Comparison of ENCODE assay signal across 13 mouse cellular contexts in the genomic region with DNA sequence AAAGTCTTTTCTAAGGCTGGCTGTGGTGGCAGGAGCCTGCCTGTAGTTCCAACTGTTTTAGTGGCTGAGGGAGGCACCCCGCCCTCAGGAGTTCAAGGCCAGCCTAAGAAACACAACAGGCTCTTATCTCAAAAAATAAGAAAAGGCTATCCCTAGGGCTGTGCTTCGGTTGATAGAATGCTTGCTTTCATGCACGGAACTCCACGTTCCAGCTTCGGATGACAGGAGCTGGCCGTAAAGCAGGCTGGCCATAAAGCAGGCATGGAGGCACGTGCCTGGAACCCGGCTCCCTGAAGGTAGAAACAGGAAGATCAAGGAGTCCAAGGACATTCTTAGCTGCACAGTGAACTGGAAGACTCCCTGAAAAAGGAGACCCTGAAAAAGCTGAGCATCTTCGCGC. TPM values are rescaled to one million over a fixed set of nuclear protein-coding genes. Genes with fewer than 3 reads are reported as not detected.
DNase-seq lines count a peak whose midpoint lies in the region; ATAC-seq lines count a peak whose summit lies in the region.
"Had no signal": no experiment of that assay in that cellular context is flagged by ENCODE, and none has a peak within 500 bp of the region (broad histone marks: within the 10 kb centered on the region; RNA-seq: fewer than 3 reads in every experiment).

No protein-coding gene starts in this region.

- peak overlapping the region; percentile 66; the same call in 1 of the 2 replicates for H3K27ac ChIP-seq in hindbrain, embryonic 15.5 days (replicated peaks)
- H3K27ac ChIP-seq in hindbrain, embryonic 13.5 days = no peak overlapping the region
- H3K27ac ChIP-seq in intestine, embryonic 16.5 days (ENCODE audit: low read length) = peak overlapping the region; percentile 94
- peak overlapping the region; percentile 90 for H3K27ac ChIP-seq in liver, embryonic 11.5 days (ENCODE audit: low read depth, low read length)

- H3K27me3 ChIP-seq in hindbrain, embryonic 15.5 days = no peaks in the 10 kb centered on the region
- no peaks in the 10 kb centered on the region for H3K27me3 ChIP-seq in hindbrain, embryonic 13.5 days
- H3K27me3 ChIP-seq in intestine, embryonic 16.5 days (replicated peaks; ENCODE audit: control insufficient read depth, insufficient read depth, low read length) = no peaks in the 10 kb centered on the region
- H3K27me3 ChIP-seq in liver, embryonic 11.5 days (replicated peaks; ENCODE audit: control insufficient read depth, insufficient read depth, low read length) = no peaks in the 10 kb centered on the region
- H3K27me3 ChIP-seq: embryonic facial prominence, embryonic 12.5 days had no signal

- 76% methylated on average over 10 of the region's 10 CpGs for WGBS in hindbrain, embryonic 15.5 days
- 83% methylated on average over 10 of the region's 10 CpGs for WGBS in hindbrain, embryonic 13.5 days
- 56% methylated on average over 10 of the region's 10 CpGs for WGBS in intestine, embryonic 16.5 days
- 77% methylated on average over 10 of the region's 10 CpGs for WGBS in liver, embryonic 11.5 days

- no peaks in the 10 kb centered on the region for H3K9me3 ChIP-seq in hindbrain, embryonic 15.5 days
- no peaks in the 10 kb centered on the region for H3K9me3 ChIP-seq in hindbrain, embryonic 13.5 days
- no peaks in the 10 kb centered on the region for H3K9me3 ChIP-seq in intestine, embryonic 16.5 days (ENCODE audit: control insufficient read depth, low read length)
- H3K9me3 ChIP-seq in liver, embryonic 11.5 days (ENCODE audit: control insufficient read depth, low read length) = no peaks in the 10 kb centered on the region
- H3K9me3 ChIP-seq: embryonic facial prominence, embryonic 12.5 days had no signal

- peaks cover 88% of the 10 kb centered on the region for H3K4me1 ChIP-seq in hindbrain, embryonic 15.5 days (replicated peaks)
- H3K4me1 ChIP-seq in hindbrain, embryonic 13.5 days (replicated peaks) = peaks cover 91% of the 10 kb centered on the region
- H3K4me1 ChIP-seq in intestine, embryonic 16.5 days (ENCODE audit: control insufficient read depth, insufficient read depth, low read length) = peaks cover 96% of the 10 kb centered on the region
- H3K4me1 ChIP-seq in liver, embryonic 11.5 days (replicated peaks; ENCODE audit: control insufficient read depth, insufficient read depth, low read length) = peaks cover 79% of the 10 kb centered on the region

- no peaks in the 10 kb centered on the region for H3K36me3 ChIP-seq in hindbrain, embryonic 15.5 days
- H3K36me3 ChIP-seq in hindbrain, embryonic 13.5 days = no peaks in the 10 kb centered on the region
- no peaks in the 10 kb centered on the region for H3K36me3 ChIP-seq in intestine, embryonic 16.5 days (ENCODE audit: control insufficient read depth, insufficient read depth, low read length)
- H3K36me3 ChIP-seq in liver, embryonic 11.5 days (ENCODE audit: control insufficient read depth, insufficient read depth, low read length) = no peaks in the 10 kb centered on the region

- H3K9ac ChIP-seq in hindbrain, embryonic 15.5 days = no peak overlapping the region
- no peak overlapping the region for H3K9ac ChIP-seq in hindbrain, embryonic 13.5 days
- H3K9ac ChIP-seq in intestine, embryonic 16.5 days (ENCODE audit: low read depth, low read length) = 0 out of 2 replicates have a peak overlapping the region, but pooled peaks have one; percentile 10
- H3K9ac ChIP-seq in liver, embryonic 11.5 days (ENCODE audit: low read depth, low read length) = no peak overlapping the region
- H3K9ac ChIP-seq: embryonic facial prominence, embryonic 12.5 days had no signal

- no peak overlapping the region for H3K4me3 ChIP-seq in hindbrain, embryonic 15.5 days
- H3K4me3 ChIP-seq in hindbrain, embryonic 13.5 days = no peak overlapping the region
- H3K4me3 ChIP-seq in intestine, embryonic 16.5 days (ENCODE audit: low read length) = no peak overlapping the region
- no peak overlapping the region for H3K4me3 ChIP-seq in liver, embryonic 11.5 days (ENCODE audit: low read depth, low read length)
- H3K4me3 ChIP-seq: embryonic facial prominence, embryonic 12.5 days had no signal

- no peak for ATAC-seq in hindbrain, embryonic 15.5 days (ENCODE audit: low FRiP score, low read depth)
- no peak for ATAC-seq in hindbrain, embryonic 13.5 days (ENCODE audit: low FRiP score)
- ATAC-seq in intestine, embryonic 16.5 days = no peak
- no peak for ATAC-seq in liver, embryonic 11.5 days (replicated peaks; ENCODE audit: low FRiP score)
- ATAC-seq in CD4-positive, CD25-positive, alpha-beta regulatory T cell, adult 4 months = no peak

- peak; percentile 11 for DNase-seq in cerebellum, adult 8-10 months
- DNase-seq in cerebellum, postnatal 10 days = no peak
- DNase-seq in liver, embryonic 11.5 days (ENCODE audit: low spot score) = no peak
- DNase-seq in urinary bladder, postnatal 4 days (ENCODE audit: low spot score in 2 of 2) = no peak
- DNase-seq: B cell, adult 2 months; layer of hippocampus, postnatal 36 days; lung, postnatal 10 days had no signal

- no peak overlapping the region for H3K4me2 ChIP-seq in hindbrain, embryonic 15.5 days
- no peak overlapping the region for H3K4me2 ChIP-seq in hindbrain, embryonic 13.5 days
- H3K4me2 ChIP-seq in intestine, embryonic 16.5 days (ENCODE audit: low read depth, low read length) = peak overlapping the region; percentile 74
- peak overlapping the region; percentile 84; the same call in 1 of the 2 replicates for H3K4me2 ChIP-seq in liver, embryonic 11.5 days

RNA-seq across cellular contexts. Expression of a gene that starts 8.7 kb away (rescaled TPM):
- polyA plus RNA-seq in hindbrain, embryonic 15.5 days (2015; fragmentation: Nextera tagmentation; extraction: Ambion mirVana) = 10.7 and 11.9 TPM in 2 replicates
- polyA plus RNA-seq in hindbrain, embryonic 13.5 days (2015; fragmentation: Nextera tagmentation; extraction: Ambion mirVana) = 8.6 TPM in 2 replicates
- polyA plus RNA-seq in intestine, embryonic 16.5 days (2015; fragmentation: Nextera tagmentation; extraction: Ambion mirVana) = 5.1 and 5.9 TPM in 2 replicates
- 4.1 and 5.0 TPM in 2 replicates for polyA plus RNA-seq in liver, embryonic 11.5 days (2014; fragmentation: Nextera tagmentation; extraction: Ambion mirVana)
- polyA plus RNA-seq in CD4-positive, CD25-positive, alpha-beta regulatory T cell, adult 4 months (2017; shearing (Covaris generic)) = 10 to 100 TPM; 13.3 to 17.6 TPM

RNA-seq across cellular contexts. Expression of a gene that starts 36.6 kb away (rescaled TPM):
- not detected in 2 replicates for polyA plus RNA-seq in hindbrain, embryonic 15.5 days (2015; fragmentation: Nextera tagmentation; extraction: Ambion mirVana)
- polyA plus RNA-seq in hindbrain, embryonic 13.5 days (2015; fragmentation: Nextera tagmentation; extraction: Ambion mirVana) = not detected in 2 replicates
- polyA plus RNA-seq in intestine, embryonic 16.5 days (2015; fragmentation: Nextera tagmentation; extraction: Ambion mirVana) = 0.61 and 0.80 TPM in 2 replicates
- polyA plus RNA-seq in liver, embryonic 11.5 days (2014; fragmentation: Nextera tagmentation; extraction: Ambion mirVana) = not detected in 2 replicates
- not detected for polyA plus RNA-seq in CD4-positive, CD25-positive, alpha-beta regulatory T cell, adult 4 months (2017; shearing (Covaris generic))
- polyA plus RNA-seq: heart, embryonic 14.5 days had no signal

RNA-seq across cellular contexts. Expression of a gene that starts 50.4 kb away (rescaled TPM):
- polyA plus RNA-seq in hindbrain, embryonic 15.5 days (2015; fragmentation: Nextera tagmentation; extraction: Ambion mirVana) = not detected in 2 replicates
- polyA plus RNA-seq in hindbrain, embryonic 13.5 days (2015; fragmentation: Nextera tagmentation; extraction: Ambion mirVana) = not detected in 2 replicates
- polyA plus RNA-seq in intestine, embryonic 16.5 days (2015; fragmentation: Nextera tagmentation; extraction: Ambion mirVana) = not detected in 2 replicates
- polyA plus RNA-seq in liver, embryonic 11.5 days (2014; fragmentation: Nextera tagmentation; extraction: Ambion mirVana) = not detected in 2 replicates
- polyA plus RNA-seq in CD4-positive, CD25-positive, alpha-beta regulatory T cell, adult 4 months (2017; shearing (Covaris generic)) = under 1 TPM in 1 of 2 experiments, not detected in 1; 0.43 TPM
- polyA plus RNA-seq: embryonic facial prominence, embryonic 12.5 days; heart, embryonic 14.5 days had no signal

Comparison
In these comparisons a context has a peak if more than half of its experiments do, and no peak if none do; other contexts are left out.
1. H3K4me2 ChIP-seq: peak in intestine, embryonic 16.5 days (single experiment) and liver, embryonic 11.5 days (single experiment); none in hindbrain, embryonic 15.5 days (single experiment) and hindbrain, embryonic 13.5 days (single experiment).